Mouse (Mus musculus) CH12.LX (cell line): ENCODE measurements around the gene Rpusd4. TPM values are rescaled to one million over a fixed set of nuclear protein-coding genes. Genes with fewer than 3 reads are reported as not detected.

Source experiments
- DNase-seq: peaks from one replicate; pipeline ENCODE4 v3.0.0-alpha.2; 2013; ENCODE audit errors: extremely low read depth
- H3K27ac ChIP-seq: 2 replicates; pipeline ENCODE4 v1.5.1; 2012; ENCODE audit warnings: low read depth, mild to moderate bottlenecking, control low read depth, moderate library complexity; ENCODE audit not compliant: insufficient read depth
- H3K27me3 ChIP-seq: replicated peaks from 2 replicates; pipeline ENCODE3; 2012; ENCODE audit warnings: inconsistent platforms
- H3K36me3 ChIP-seq, 2 experiments: replicated peaks in 1 of 2; 2 replicates each; pipeline versions ENCODE3 to v1.6.1; 2012; ENCODE audit warnings: inconsistent platforms in 1 of 2, low read length in 1 of 2, mild to moderate bottlenecking in 1 of 2, mixed read lengths in 1 of 2, moderate library complexity in 1 of 2; ENCODE audit not compliant: control insufficient read depth in 1 of 2, insufficient read depth in 1 of 2
- H3K4me1 ChIP-seq, 2 experiments: 2 replicates each; pipeline ENCODE4 v1.6.1; 2012; ENCODE audit warnings: inconsistent platforms in 1 of 2, moderate library complexity in 1 of 2; ENCODE audit not compliant: insufficient read depth in 2 of 2, control insufficient read depth in 1 of 2
- H3K4me2 ChIP-seq: 2 replicates; pipeline ENCODE4 v1.6.1; 2012; ENCODE audit warnings: low read depth, mild to moderate bottlenecking, control low read depth; ENCODE audit not compliant: poor library complexity, insufficient read depth, severe bottlenecking
- H3K4me3 ChIP-seq, 3 experiments: fragments of 150-350 bp in 1 of 3; sonication (generic) in 1 of 3; replicated peaks in 1 of 3; 2 replicates each; pipeline versions ENCODE3 to v1.5.1; 2011 to 2012; ENCODE audit warnings: low read depth in 2 of 3, low read length in 2 of 3, mild to moderate bottlenecking in 2 of 3, moderate library complexity in 2 of 3, control low read depth in 1 of 3, improper control_type of control experiment in 1 of 3, inconsistent platforms in 1 of 3, mixed read lengths in 1 of 3; ENCODE audit not compliant: poor library complexity in 1 of 3
- H3K79me2 ChIP-seq: replicated peaks from 2 replicates; pipeline ENCODE4 v1.6.1; 2012; ENCODE audit warnings: mild to moderate bottlenecking, moderate library complexity; ENCODE audit not compliant: control insufficient read depth, poor library complexity, insufficient read depth, severe bottlenecking; ENCODE audit errors: extremely low read depth
- H3K9ac ChIP-seq: 2 replicates; pipeline ENCODE4 v1.6.1; 2012; ENCODE audit warnings: low read depth, mild to moderate bottlenecking, control low read depth, moderate library complexity; ENCODE audit not compliant: insufficient read depth
- H3K9me3 ChIP-seq: replicated peaks from 2 replicates; pipeline ENCODE3; 2012; ENCODE audit warnings: low read length, inconsistent platforms, mixed read lengths
- BHLHE40 ChIP-seq: IDR thresholded peaks from 2 replicates; pipeline ENCODE4 v1.6.1; 2011; ENCODE audit warnings: mild to moderate bottlenecking, low read depth, low read length, improper control_type of control experiment
- CTCF ChIP-seq, 2 experiments: IDR thresholded peaks in 1 of 2; conservative IDR thresholded peaks in 1 of 2; 2 replicates each; pipeline ENCODE4 v1.5.1; 2011 to 2012; ENCODE audit warnings: low read depth in 2 of 2, low read length in 2 of 2, improper control_type of control experiment in 1 of 2, inconsistent platforms in 1 of 2, mild to moderate bottlenecking in 1 of 2, moderate library complexity in 1 of 2
- E2F4 ChIP-seq: IDR thresholded peaks from 2 replicates; pipeline ENCODE4 v1.6.1; 2011; ENCODE audit warnings: low read depth, low read length, improper control_type of control experiment; ENCODE audit not compliant: insufficient replicate concordance
- EP300 ChIP-seq: IDR thresholded peaks from 2 replicates; pipeline ENCODE4 v1.6.1; 2011; ENCODE audit warnings: low read length, improper control_type of control experiment
- ETS1 ChIP-seq: conservative IDR thresholded peaks from 2 replicates; pipeline ENCODE4 v1.6.1; 2012; ENCODE audit warnings: low read depth, mild to moderate bottlenecking, inconsistent platforms, low read length, improper control_type of control experiment, moderate library complexity
- GABPA ChIP-seq: IDR thresholded peaks from 2 replicates; pipeline ENCODE4 v1.6.1; 2012; ENCODE audit warnings: low read depth, low read length, improper control_type of control experiment, inconsistent platforms; ENCODE audit not compliant: insufficient replicate concordance
- HCFC1 ChIP-seq: IDR thresholded peaks from 2 replicates; pipeline ENCODE4 v1.6.1; 2012; ENCODE audit warnings: low read depth, mild to moderate bottlenecking, inconsistent platforms, low read length, improper control_type of control experiment
- IRF4 ChIP-seq: IDR thresholded peaks from 2 replicates; pipeline ENCODE4 v1.6.1; 2014; ENCODE audit warnings: low read depth, mild to moderate bottlenecking, inconsistent platforms, low read length, improper control_type of control experiment
- JUN ChIP-seq: IDR thresholded peaks from 2 replicates; pipeline ENCODE4 v1.6.1; 2011; ENCODE audit warnings: low read depth, mild to moderate bottlenecking, low read length, improper control_type of control experiment, moderate library complexity; ENCODE audit not compliant: insufficient read depth
- JUND ChIP-seq: conservative IDR thresholded peaks from 2 replicates; pipeline ENCODE4 v1.6.1; 2011; ENCODE audit warnings: low read depth, low read length, improper control_type of control experiment
- KAT2A ChIP-seq: IDR thresholded peaks from 2 replicates; pipeline ENCODE4 v1.6.1; 2012; ENCODE audit warnings: low read length, improper control_type of control experiment, inconsistent platforms; ENCODE audit not compliant: insufficient replicate concordance
- MAFK ChIP-seq: IDR thresholded peaks from 2 replicates; pipeline ENCODE4 v1.6.1; 2011; ENCODE audit warnings: low read length, improper control_type of control experiment; ENCODE audit not compliant: insufficient replicate concordance
- MAX ChIP-seq: IDR thresholded peaks from 2 replicates; pipeline ENCODE4 v1.6.1; 2011; ENCODE audit warnings: low read length, improper control_type of control experiment
- MAZ ChIP-seq: IDR thresholded peaks from 2 replicates; pipeline ENCODE4 v1.6.1; 2012; ENCODE audit warnings: low read depth, mild to moderate bottlenecking, inconsistent platforms, low read length, improper control_type of control experiment, moderate library complexity
- MXI1 ChIP-seq: IDR thresholded peaks from 2 replicates; pipeline ENCODE4 v1.6.1; 2011; ENCODE audit warnings: mild to moderate bottlenecking, low read depth, low read length, improper control_type of control experiment
- MYC ChIP-seq: IDR thresholded peaks from 2 replicates; pipeline ENCODE4 v1.6.1; 2011; ENCODE audit warnings: low read depth, mild to moderate bottlenecking, improper control_type of control experiment, low read length
- NELFE ChIP-seq: IDR thresholded peaks from 2 replicates; pipeline ENCODE4 v1.6.1; 2011; ENCODE audit warnings: low read depth, low read length, improper control_type of control experiment
- PAX5 ChIP-seq: IDR thresholded peaks from 2 replicates; pipeline ENCODE4 v1.6.1; 2012; ENCODE audit warnings: low read length, inconsistent platforms, mixed read lengths
- POLR2A ChIP-seq: IDR thresholded peaks from 2 replicates; pipeline ENCODE4 v1.6.1; 2011; ENCODE audit warnings: low read depth, mild to moderate bottlenecking, improper control_type of control experiment, low read length
- POLR2AphosphoS2 ChIP-seq: IDR thresholded peaks from 2 replicates; pipeline ENCODE4 v1.6.1; 2011; ENCODE audit warnings: low read depth, low read length, improper control_type of control experiment
- SIN3A ChIP-seq: IDR thresholded peaks from 2 replicates; pipeline ENCODE4 v1.6.1; 2012; ENCODE audit warnings: low read length, improper control_type of control experiment, inconsistent platforms
- SMC3 ChIP-seq: IDR thresholded peaks from 2 replicates; pipeline ENCODE4 v1.6.1; 2011; ENCODE audit warnings: low read depth, low read length, improper control_type of control experiment
- TBP ChIP-seq: conservative IDR thresholded peaks from 2 replicates; pipeline ENCODE4 v1.6.1; 2011; ENCODE audit warnings: low read depth, low read length, improper control_type of control experiment
- TCF12 ChIP-seq: IDR thresholded peaks from 2 replicates; pipeline ENCODE4 v1.6.1; 2014; ENCODE audit warnings: low read depth, mild to moderate bottlenecking, inconsistent platforms, low read length, improper control_type of control experiment
- USF1 ChIP-seq: IDR thresholded peaks from 2 replicates; pipeline ENCODE4 v1.6.1; 2014; ENCODE audit warnings: low read depth, mild to moderate bottlenecking, inconsistent platforms, low read length, improper control_type of control experiment
- USF2 ChIP-seq: conservative IDR thresholded peaks from 2 replicates; pipeline ENCODE4 v1.6.1; 2011; ENCODE audit warnings: low read depth, low read length, improper control_type of control experiment
- ZC3H11A ChIP-seq: IDR thresholded peaks from 2 replicates; pipeline ENCODE4 v1.6.1; 2012; ENCODE audit warnings: low read depth, mild to moderate bottlenecking, inconsistent platforms, low read length, improper control_type of control experiment
- ZKSCAN1 ChIP-seq: IDR thresholded peaks from 2 replicates; pipeline ENCODE4 v1.6.1; 2012; ENCODE audit warnings: low read depth, inconsistent platforms, low read length, improper control_type of control experiment, borderline replicate concordance
- ZNF384 ChIP-seq: IDR thresholded peaks from 2 replicates; pipeline ENCODE4 v1.6.1; 2012; ENCODE audit warnings: low read depth, low read length, improper control_type of control experiment, inconsistent platforms
- dilution Hi-C: fragments of 300-500 bp; cut with MboI; formaldehyde crosslinking; loops from 2 replicates; pipeline ENCODE4 v1.14.3; 2020; ENCODE audit warnings: low sequenced_read_pairs; ENCODE audit not compliant: extremely low pct_unique_long_range_greater_than_20kb, extremely low pct_ligation_motif_present
- in situ Hi-C: fragments of 300-500 bp; cut with MboI; formaldehyde crosslinking; loops from 3 replicates; pipeline ENCODE4 v1.14.3; 2019; ENCODE audit warnings: low sequenced_read_pairs, low pct_ligation_motif_present, low pct_unique_long_range_greater_than_20kb, mixed read lengths
- polyA plus RNA-seq: library from polyadenylated mRNA; unstranded; fragments of >175 nt; gene quantifications from 2 replicates; pipeline ENCODE4 v1.2.1, GENCODE M21; 2012; ENCODE audit warnings: low read depth; ENCODE audit not compliant: insufficient read length
- total RNA-seq, 2 experiments: library from RNA; depleted of rRNA; stranded (reverse); fragments of 300-350 nt in 1 of 2; fragments of >200 nt in 1 of 2; gene quantifications; 2 replicates each; pipeline ENCODE4 v1.2.3; 2012 to 2014

Gene Rpusd4
- total and polyA plus RNA-seq, 3 experiments: 21.7 to 29.5 (median 27.3) TPM

DNA sequence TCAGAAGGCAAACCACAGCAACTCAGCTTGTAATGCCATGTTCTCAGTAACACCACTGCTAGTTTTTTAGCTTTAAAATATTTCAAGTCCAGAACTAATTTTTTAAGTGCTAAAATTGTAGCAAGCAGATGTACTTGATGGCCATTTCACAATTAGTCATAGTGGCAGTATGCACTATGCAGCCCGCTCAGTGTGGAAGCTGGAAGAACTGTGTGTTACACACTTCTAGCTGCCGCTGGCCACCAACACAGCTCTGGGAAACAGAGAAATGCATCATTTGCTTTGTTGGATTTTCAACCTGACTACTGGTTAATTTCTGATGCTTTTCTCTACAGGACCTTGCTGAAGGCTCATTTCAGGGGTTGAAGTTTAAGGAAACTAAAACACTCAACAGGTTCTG is 20.3 kb upstream of the Rpusd4 start:
- TF ChIP-seq ETS1: no peak
- no peak for TF ChIP-seq GABPA
- no peak for TF ChIP-seq ZKSCAN1
- TF ChIP-seq TCF12: no peak
- no peak for TF ChIP-seq POLR2AphosphoS2
- no peak for TF ChIP-seq MXI1
- no peak for TF ChIP-seq ZNF384
- no peak for TF ChIP-seq CTCF (conservative IDR thresholded peaks at IDR 0.05 in 1 of 2, IDR thresholded peaks at IDR 0.05 in 1 of 2; ENCODE audit: low read depth in 2 of 2, low read length in 2 of 2)
- no peak for TF ChIP-seq SMC3
- no peak for TF ChIP-seq JUND
- no peak for TF ChIP-seq PAX5
- no peak for TF ChIP-seq MAX
- no peak for TF ChIP-seq SIN3A
- TF ChIP-seq ZC3H11A: no peak
- TF ChIP-seq, all 38 proteins: peak for 0
- no peaks in the 10 kb centered on the region for H3K27me3 ChIP-seq
- in situ Hi-C loops (no loop called here), dilution Hi-C loops (no loop called here)
- H3K9me3 ChIP-seq: no peaks in the 10 kb centered on the region
- DNase-seq: no peak
- H3K4me1 ChIP-seq: no peaks in the 10 kb centered on the region
- H3K4me2 ChIP-seq: no peak overlapping the region
- H3K9ac ChIP-seq: no peak overlapping the region
- H3K4me3 ChIP-seq: no peak overlapping the region
- H3K27ac ChIP-seq: no peak overlapping the region
- H3K79me2 ChIP-seq: no peaks in the 10 kb centered on the region
- peaks cover 0 to 20% of the 10 kb centered on the region in 2 experiments for H3K36me3 ChIP-seq

DNA sequence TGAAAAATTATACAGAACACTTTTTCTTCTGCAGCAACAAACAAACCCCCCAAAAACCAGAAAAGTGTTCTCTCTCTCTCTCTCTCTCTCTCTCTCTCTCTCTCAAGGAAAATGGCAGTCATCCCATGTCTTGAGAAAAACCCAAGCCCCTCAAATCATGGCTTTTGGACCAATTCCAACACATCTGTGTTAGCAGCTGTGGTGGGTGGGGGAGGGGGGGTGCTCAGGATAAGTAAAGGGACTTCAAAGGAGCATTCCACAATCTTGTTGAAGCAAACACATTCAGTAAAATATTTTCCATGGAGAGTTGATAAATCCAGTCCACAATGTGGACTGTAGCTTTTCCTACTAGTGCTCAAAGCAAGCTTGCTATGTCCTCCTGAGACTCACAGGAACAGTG is 18.2 kb upstream of the Rpusd4 start:
- Histone ChIP-seq H3K9me3 (no peaks in the 10 kb centered on the region), H3K9ac (no peak overlapping the region), H3K4me2 (no peak overlapping the region), H3K36me3 (peaks cover 0 to 21% of the 10 kb centered on the region in 2 experiments), H3K27ac (no peak overlapping the region), H3K79me2 (no peaks in the 10 kb centered on the region), H3K27me3 (no peaks in the 10 kb centered on the region), H3K4me1 (no peaks in the 10 kb centered on the region), H3K4me3 (no peak overlapping the region)
- DNase-seq: no peak
- TF ChIP-seq EP300: no peak
- TF ChIP-seq KAT2A: no peak
- TF ChIP-seq SIN3A: no peak
- TF ChIP-seq USF2: no peak
- no peak for TF ChIP-seq ETS1
- no peak for TF ChIP-seq NELFE
- no peak for TF ChIP-seq MAFK
- TF ChIP-seq IRF4: no peak
- no peak for TF ChIP-seq POLR2A
- no peak for TF ChIP-seq HCFC1
- TF ChIP-seq TBP: no peak
- no peak for TF ChIP-seq MAZ
- no peak for TF ChIP-seq E2F4
- TF ChIP-seq USF1: no peak
- TF ChIP-seq CTCF (conservative IDR thresholded peaks at IDR 0.05 in 1 of 2, IDR thresholded peaks at IDR 0.05 in 1 of 2; ENCODE audit: low read depth in 2 of 2, low read length in 2 of 2): no peak
- no peak for TF ChIP-seq MYC
- no peak for TF ChIP-seq JUN
- no peak for TF ChIP-seq MAX
- TF ChIP-seq PAX5: no peak
- TF ChIP-seq BHLHE40: no peak
- dilution Hi-C loops (no loop called here), in situ Hi-C loops (no loop called here)
